Mouse (Mus musculus) forebrain, postnatal 0 days (tissue): ENCODE data around the gene Grip1. TPM values are rescaled to one million over a fixed set of nuclear protein-coding genes. Genes with fewer than 3 reads are reported as not detected.

Source experiments
- ATAC-seq: fragments of 200-750 bp; cut with Nextera tagmentation; 2 replicates; pipeline ENCODE4 v1.8.0; 2017; ENCODE audit warnings: mild to moderate bottlenecking, moderate library complexity
- DNase-seq: peaks from one replicate; pipeline ENCODE4 v3.0.0-alpha.2; 2015
- H3K27ac ChIP-seq: fragments of 300-500 bp; sonication (generic); 2 replicates; pipeline ENCODE4 v1.5.1; 2014; ENCODE audit warnings: low read depth, mild to moderate bottlenecking, antibody characterized with exemption, low read length, moderate library complexity, mixed read lengths
- H3K27me3 ChIP-seq: fragments of 300-500 bp; sonication (generic); 2 replicates; pipeline ENCODE4 v1.6.1; 2014; ENCODE audit warnings: mild to moderate bottlenecking, low read length, mixed read lengths; ENCODE audit not compliant: insufficient read depth
- H3K36me3 ChIP-seq: fragments of 300-500 bp; sonication (generic); 2 replicates; pipeline ENCODE4 v1.6.1; 2014; ENCODE audit warnings: mild to moderate bottlenecking, moderate library complexity; ENCODE audit not compliant: insufficient read depth
- H3K4me1 ChIP-seq: fragments of 300-500 bp; sonication (generic); 2 replicates; pipeline ENCODE4 v1.6.1; 2014; ENCODE audit warnings: antibody characterized with exemption; ENCODE audit not compliant: insufficient read depth
- H3K4me2 ChIP-seq: fragments of 300-500 bp; sonication (generic); 2 replicates; pipeline ENCODE4 v1.6.1; 2014; ENCODE audit warnings: low read depth, mild to moderate bottlenecking, moderate library complexity
- H3K4me3 ChIP-seq: fragments of 300-500 bp; sonication (generic); 2 replicates; pipeline ENCODE4 v1.5.1; 2014; ENCODE audit warnings: low read depth, low read length, mixed read lengths
- H3K9ac ChIP-seq: fragments of 300-500 bp; sonication (generic); 2 replicates; pipeline ENCODE4 v1.6.1; 2014; ENCODE audit warnings: mild to moderate bottlenecking
- H3K9me3 ChIP-seq: fragments of 300-500 bp; sonication (generic); 2 replicates; pipeline ENCODE4 v1.6.1; 2016; ENCODE audit warnings: low read length
- CTCF ChIP-seq: sonication (generic); IDR thresholded peaks from 2 replicates; pipeline ENCODE4 v1.5.1; 2016; ENCODE audit warnings: antibody characterized with exemption, control low read depth, low read depth
- WGBS: fragments of 180-500 bp; shearing (Covaris S2); extraction: QIAGEN DNeasy Blood & Tissue Kit; methylation state at CpG from one replicate; pipeline ENCODE4 v1.1.7; 2014; 5-methylcytosine and 5-hydroxymethylcytosine counted together
- polyA plus RNA-seq: library from polyadenylated mRNA; unstranded; fragments of >200 nt; fragmentation: Nextera tagmentation; extraction: Ambion mirVana; gene quantifications from 2 replicates; pipeline ENCODE4 v1.2.1, GENCODE M21; 2015
- total RNA-seq: library from RNA; depleted of rRNA; stranded (reverse); fragments of >200 nt; gene quantifications from 2 replicates; pipeline ENCODE4 v1.2.3, GENCODE M21; 2014

Gene Grip1
- total and polyA plus RNA-seq, 2 experiments from 2014 or later: 14.8 to 34.5 TPM

DNA sequence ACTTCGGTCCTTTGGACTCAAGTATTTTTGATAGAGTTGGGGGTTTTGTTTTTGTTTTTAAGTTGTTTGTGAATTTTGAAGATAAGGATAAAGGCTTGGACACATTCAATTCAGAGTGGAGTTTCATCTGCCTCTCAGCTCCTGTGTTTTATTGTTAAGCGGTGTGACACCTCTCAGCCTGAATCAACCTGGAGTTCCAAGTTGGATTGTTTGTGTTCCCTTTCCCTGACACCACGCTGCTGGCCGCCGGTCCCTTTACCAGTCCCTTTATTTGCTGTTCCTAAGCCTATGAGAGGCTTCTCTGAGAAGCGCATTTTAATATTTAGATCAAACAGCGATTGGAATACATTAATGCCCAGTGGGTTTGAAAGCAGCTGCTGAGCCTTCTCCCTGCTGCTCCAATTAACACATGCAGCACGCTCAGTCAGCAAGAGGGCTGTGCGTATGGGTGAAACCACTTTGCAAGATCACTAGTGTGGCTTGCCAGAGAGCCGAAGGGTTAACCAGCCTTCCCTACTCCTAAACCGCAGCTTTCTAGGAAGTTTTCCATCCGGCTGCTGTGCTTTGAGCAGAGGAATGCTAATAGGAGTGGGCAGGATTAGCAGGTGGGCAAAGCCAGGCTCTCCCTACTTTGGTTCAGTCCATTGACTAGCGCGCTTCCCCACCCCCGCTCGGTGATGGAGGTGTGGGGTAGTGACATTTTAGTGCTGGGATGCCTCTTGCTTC lies 237.9 kb downstream of the Grip1 start:
- Histone ChIP-seq H3K4me1 (peaks cover 11% of the 10 kb centered on the region; the same call in 1 of the 2 replicates), H3K9me3 (no peaks in the 10 kb centered on the region), H3K9ac (peak overlapping the region; percentile 49), H3K4me2 (peak overlapping the region; percentile 86), H3K27me3 (no peaks in the 10 kb centered on the region), H3K36me3 (no peaks in the 10 kb centered on the region), H3K27ac (peak overlapping the region; percentile 77), H3K4me3 (peak overlapping the region; percentile 48)
- ATAC-seq (peak; percentile 93), DNase-seq (peak; percentile 83)
- 1% methylated on average over 16 of the region's 16 CpGs for WGBS
- no peak for TF ChIP-seq CTCF

- peak overlapping the region; percentile 48 for H3K4me3 ChIP-seq
- DNase-seq: peak; percentile 43
- peaks cover 11% of the 10 kb centered on the region; the same call in 1 of the 2 replicates for H3K4me1 ChIP-seq
- no peaks in the 10 kb centered on the region for H3K27me3 ChIP-seq
- H3K9ac ChIP-seq: peak overlapping the region; percentile 51
- ATAC-seq: peak; percentile 24; the same call in 1 of the 2 replicates
- peak overlapping the region; percentile 86 for H3K4me2 ChIP-seq
- peak overlapping the region; percentile 42; the same call in 1 of the 2 replicates for H3K27ac ChIP-seq
- no peak for TF ChIP-seq CTCF
- no peaks in the 10 kb centered on the region for H3K36me3 ChIP-seq
- 2% methylated on average over 26 of the region's 26 CpGs for WGBS
- no peaks in the 10 kb centered on the region for H3K9me3 ChIP-seq
Observed at GRCm38 (mm10) chr10:119692284-119692890, 238.8 kb downstream of the Grip1 start.

DNA sequence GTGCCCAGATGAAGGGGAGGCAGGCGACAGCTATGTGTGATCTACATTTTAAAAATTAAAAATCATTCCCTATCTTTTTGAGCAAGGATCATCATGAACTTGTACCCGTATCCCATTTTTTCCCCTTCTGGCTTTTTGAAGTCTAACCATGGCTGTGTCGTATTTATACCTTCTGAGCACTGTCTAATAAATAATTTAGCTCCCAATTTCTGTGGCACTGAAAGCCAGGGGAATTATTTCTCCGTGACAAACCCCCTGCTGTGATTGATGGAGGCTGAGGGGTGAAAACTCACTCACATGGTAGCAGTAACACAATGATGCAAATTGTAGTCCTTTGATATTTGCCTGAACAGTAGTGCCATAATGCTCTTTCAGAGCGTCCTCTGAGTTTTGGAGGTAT lies 239.8 kb downstream of the Grip1 start:
- H3K4me1 ChIP-seq: peaks cover 11% of the 10 kb centered on the region; the same call in 1 of the 2 replicates
- no peak overlapping the region for H3K27ac ChIP-seq
- 29% methylated on average over 5 of the region's 5 CpGs for WGBS
- TF ChIP-seq CTCF: no peak
- no peak for ATAC-seq
- peak overlapping the region; percentile 51 for H3K9ac ChIP-seq
- no peak for DNase-seq
- peak overlapping the region; percentile 86 for H3K4me2 ChIP-seq
- H3K36me3 ChIP-seq: no peaks in the 10 kb centered on the region
- H3K27me3 ChIP-seq: no peaks in the 10 kb centered on the region
- H3K9me3 ChIP-seq: no peaks in the 10 kb centered on the region
- H3K4me3 ChIP-seq: peak overlapping the region; percentile 48

DNA sequence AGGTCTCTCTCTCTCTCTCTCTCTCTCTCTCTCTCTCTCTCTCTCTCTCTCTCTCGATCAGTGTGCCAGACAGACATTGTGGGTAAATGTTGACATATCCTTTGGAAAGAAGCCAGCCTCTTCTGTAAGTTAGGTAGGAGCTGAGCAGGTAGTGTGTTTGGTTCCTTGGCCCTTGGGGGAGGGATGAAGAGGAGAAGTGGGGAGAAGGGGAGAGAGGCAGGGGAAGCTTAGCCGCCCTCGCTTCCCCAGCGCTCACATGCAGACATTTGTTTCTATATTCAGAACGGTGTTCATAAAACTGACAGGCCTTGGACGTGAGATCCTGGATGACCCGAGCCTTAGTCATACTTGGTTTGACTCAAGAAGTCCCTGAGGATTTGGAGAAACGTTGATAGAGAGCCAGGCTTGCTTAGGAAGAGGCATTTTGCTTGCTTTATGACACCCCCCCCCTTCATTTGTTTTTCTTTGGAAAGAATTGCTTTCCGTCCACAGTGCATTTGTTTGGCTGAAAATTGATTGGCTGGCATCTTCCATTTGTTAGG lies 243.7 kb downstream of the Grip1 start:
- H3K9me3 ChIP-seq: no peaks in the 10 kb centered on the region
- ATAC-seq: no peak
- no peaks in the 10 kb centered on the region for H3K36me3 ChIP-seq
- WGBS: 75% methylated on average over 9 of the region's 9 CpGs
- DNase-seq: no peak
- H3K4me2 ChIP-seq: no peak overlapping the region
- TF ChIP-seq CTCF: no peak
- no peaks in the 10 kb centered on the region for H3K27me3 ChIP-seq
- no peak overlapping the region for H3K4me3 ChIP-seq
- no peak overlapping the region for H3K9ac ChIP-seq
- H3K4me1 ChIP-seq: 0 out of 2 replicates have a peak, but pooled peaks cover 3% of the 10 kb centered on the region
- H3K27ac ChIP-seq: no peak overlapping the region

DNA sequence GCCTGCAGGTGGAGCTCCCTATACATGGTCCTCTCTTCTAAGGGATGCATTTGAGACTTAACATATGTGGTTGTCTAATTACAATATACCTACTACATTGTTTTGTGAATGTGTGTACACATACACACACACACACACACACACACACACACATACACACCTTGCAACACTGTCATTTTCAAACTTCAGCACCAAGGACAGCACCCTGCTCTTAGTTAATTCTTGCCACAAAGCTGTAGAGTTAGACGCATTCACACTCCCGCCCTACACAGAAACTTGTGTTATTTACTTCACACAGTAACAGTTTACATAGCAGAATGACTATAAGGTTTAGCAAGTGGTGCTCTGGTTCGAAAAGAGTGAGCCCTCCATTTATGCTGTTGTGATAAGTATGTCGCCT lies 251.7 kb downstream of the Grip1 start:
- no peak for DNase-seq
- no peak overlapping the region for H3K4me2 ChIP-seq
- H3K9ac ChIP-seq: no peak overlapping the region
- no peak overlapping the region for H3K27ac ChIP-seq
- no peaks in the 10 kb centered on the region for H3K36me3 ChIP-seq
- ATAC-seq: no peak
- no peaks in the 10 kb centered on the region for H3K9me3 ChIP-seq
- no peaks in the 10 kb centered on the region for H3K4me1 ChIP-seq
- 59% methylated on average over 4 of the region's 4 CpGs for WGBS
- H3K27me3 ChIP-seq: no peaks in the 10 kb centered on the region
- no peak for TF ChIP-seq CTCF
- no peak overlapping the region for H3K4me3 ChIP-seq

DNA sequence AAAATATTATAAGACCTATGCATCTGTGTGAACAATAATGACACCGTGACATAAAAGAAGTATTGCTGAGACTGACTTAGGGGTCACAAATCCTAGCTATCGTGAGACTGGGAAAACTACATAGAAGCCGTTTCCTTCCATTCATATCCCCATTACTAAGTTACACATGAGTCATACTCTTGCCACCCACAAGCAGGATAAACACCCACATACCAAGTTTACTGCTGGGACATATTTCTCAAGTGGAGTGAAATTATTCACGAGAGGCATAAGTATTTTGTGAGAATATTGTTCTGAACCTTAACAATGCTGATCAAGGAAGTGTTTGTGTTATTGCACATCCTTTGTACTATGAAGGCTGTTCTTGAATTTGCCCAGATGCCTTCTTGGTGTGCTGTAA lies 252.7 kb downstream of the Grip1 start:
- 88% methylated on average over 4 of the region's 4 CpGs for WGBS
- Histone ChIP-seq H3K27me3 (no peaks in the 10 kb centered on the region), H3K9ac (no peak overlapping the region), H3K9me3 (no peaks in the 10 kb centered on the region), H3K4me1 (no peaks in the 10 kb centered on the region), H3K4me3 (no peak overlapping the region), H3K36me3 (no peaks in the 10 kb centered on the region), H3K27ac (no peak overlapping the region), H3K4me2 (no peak overlapping the region)
- no peak for TF ChIP-seq CTCF
- DNase-seq (no peak), ATAC-seq (no peak)

GRCm38 (mm10) chr10:119706983-119707382 lies 253.4 kb downstream of the Grip1 start:
- H3K27ac ChIP-seq: no peak overlapping the region
- no peak for DNase-seq
- no peak overlapping the region for H3K4me3 ChIP-seq
- peak; percentile 18; the same call in 1 of the 2 replicates for ATAC-seq
- no peaks in the 10 kb centered on the region for H3K9me3 ChIP-seq
- no peaks in the 10 kb centered on the region for H3K4me1 ChIP-seq
- no peak overlapping the region for H3K9ac ChIP-seq
- TF ChIP-seq CTCF: no peak
- WGBS: 66% methylated on average over 10 of the region's 10 CpGs
- H3K36me3 ChIP-seq: no peaks in the 10 kb centered on the region
- no peak overlapping the region for H3K4me2 ChIP-seq
- no peaks in the 10 kb centered on the region for H3K27me3 ChIP-seq
